Mouse (Mus musculus): ENCODE data around the gene Sec63.
A peak's percentile ranks its signal among the peaks of the same experiment; 100 is the strongest.

Gene Sec63

GRCm38 (mm10) chr10:42760999-42761900 lies at the start of gene Sec63:
Sec63 (plus strand) TSS chr10:42761496.
- peak; percentile 99 for DNase-seq

DNA sequence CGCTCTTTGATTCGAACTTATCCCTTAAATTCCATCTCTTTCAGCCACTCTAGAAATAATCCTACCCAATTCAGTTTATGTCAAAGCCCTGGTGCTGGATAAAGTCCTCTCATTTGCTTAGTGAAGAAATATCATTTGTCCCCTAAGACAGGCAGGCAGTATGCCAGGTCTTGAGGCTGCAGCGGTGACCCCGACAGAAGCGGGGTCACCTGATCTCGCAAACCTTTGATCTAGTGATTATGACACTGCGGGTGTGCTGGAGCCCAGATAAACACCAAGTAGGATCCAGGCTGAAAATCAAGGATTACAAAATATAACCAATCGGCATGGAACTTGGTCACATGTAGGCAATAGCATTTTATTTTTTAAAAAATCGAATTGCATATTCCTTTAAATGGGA lies 46.6 kb upstream of the Sec63 start:
- DNase-seq, result peak in 1 of 2 experiments; percentile 13

GRCm38 (mm10) chr10:42715366-42716035 lies 45.8 kb upstream of the Sec63 start:
- DNase-seq, result no peak

GRCm38 (mm10) chr10:42722116-42722515 lies 39.2 kb upstream of the Sec63 start:
- DNase-seq, result no peak

GRCm38 (mm10) chr10:42723275-42724232 lies 37.7 kb upstream of the Sec63 start:
- no peak for DNase-seq

GRCm38 (mm10) chr10:42729607-42730006 lies 31.7 kb upstream of the Sec63 start:
- no peak for DNase-seq

DNA sequence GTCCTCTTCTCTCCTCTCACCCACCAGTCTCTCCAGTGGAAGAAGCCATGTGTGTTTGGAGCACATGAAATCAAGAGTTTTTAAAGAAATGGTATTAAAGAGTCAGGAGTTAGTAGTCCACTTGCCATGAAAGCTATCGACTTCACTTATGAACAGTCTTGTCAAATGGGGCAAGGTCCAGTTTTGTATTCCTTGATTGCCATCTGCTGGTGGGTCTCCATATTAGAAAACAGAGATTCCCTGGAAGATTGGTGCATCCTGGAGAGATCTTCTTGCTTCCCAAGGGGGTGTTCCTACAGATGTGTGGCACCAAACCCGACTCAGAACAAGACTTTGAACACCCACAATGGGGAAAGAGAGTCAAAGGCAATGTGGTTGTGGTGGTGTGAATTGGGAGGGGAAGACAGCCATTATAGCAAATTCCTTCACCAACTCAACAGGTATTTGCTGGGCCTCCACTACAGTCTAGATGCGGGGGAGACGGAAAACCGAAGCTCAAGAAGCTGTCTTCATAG lies 26.7 kb upstream of the Sec63 start:
- peak; percentile 61 to 72 for DNase-seq

- no peak for DNase-seq
Measured at GRCm38 (mm10) chr10:42751813-42752212, 9.5 kb upstream of the Sec63 start.

- no peak for DNase-seq
Measured at GRCm38 (mm10) chr10:42754341-42754740, 7.0 kb upstream of the Sec63 start.

- DNase-seq, result no peak
Measured at GRCm38 (mm10) chr10:42759741-42760140, 1.6 kb upstream of the Sec63 start.

DNA sequence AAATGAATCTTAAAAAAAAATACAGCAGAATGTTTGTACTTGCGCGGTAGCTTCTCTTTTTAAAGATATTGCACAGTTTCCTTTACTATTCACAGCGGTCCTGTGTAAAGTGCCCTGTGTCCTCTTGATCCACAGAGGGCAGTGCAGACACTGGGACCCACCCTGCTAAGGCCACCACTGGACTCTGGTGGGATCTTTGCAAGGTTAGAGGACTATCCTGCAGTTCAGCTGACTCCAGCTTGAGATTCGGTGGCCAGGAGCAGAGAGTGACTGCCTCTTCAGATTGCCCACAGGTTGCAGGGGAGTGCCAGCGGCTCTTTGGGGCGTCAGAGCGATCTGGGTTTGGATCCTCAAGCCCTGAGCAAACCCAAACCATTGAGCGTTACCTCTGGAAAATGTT lies 967 bp upstream of the Sec63 start:
- peak; percentile 11 to 15 for DNase-seq

- DNase-seq, result peak; percentile 64 to 73
Measured at GRCm38 (mm10) chr10:42761901-42762669, 789 bp downstream of the Sec63 start.

GRCm38 (mm10) chr10:42762670-42763058 lies 1.4 kb downstream of the Sec63 start:
- no peak for DNase-seq

DNA sequence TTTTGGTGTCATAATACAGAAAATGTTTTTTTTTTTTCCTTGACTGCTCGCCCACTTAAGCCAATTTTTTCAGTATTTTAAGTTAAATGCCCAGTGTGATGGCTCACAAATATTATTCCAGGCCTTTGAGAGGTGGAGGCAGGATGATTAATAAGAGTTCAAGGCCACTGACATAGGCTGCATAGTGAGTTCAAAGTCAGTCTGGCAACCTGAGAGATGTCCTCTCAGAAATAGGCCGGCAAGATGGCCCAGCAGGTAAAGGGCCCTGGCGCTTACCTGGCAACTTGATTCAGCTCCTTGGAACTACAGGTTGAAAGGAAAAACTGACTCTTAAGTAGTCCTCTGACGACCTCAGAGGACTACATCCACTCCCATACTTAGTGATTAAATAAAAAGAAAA lies 1.9 kb downstream of the Sec63 start:
- no peak for DNase-seq

DNA sequence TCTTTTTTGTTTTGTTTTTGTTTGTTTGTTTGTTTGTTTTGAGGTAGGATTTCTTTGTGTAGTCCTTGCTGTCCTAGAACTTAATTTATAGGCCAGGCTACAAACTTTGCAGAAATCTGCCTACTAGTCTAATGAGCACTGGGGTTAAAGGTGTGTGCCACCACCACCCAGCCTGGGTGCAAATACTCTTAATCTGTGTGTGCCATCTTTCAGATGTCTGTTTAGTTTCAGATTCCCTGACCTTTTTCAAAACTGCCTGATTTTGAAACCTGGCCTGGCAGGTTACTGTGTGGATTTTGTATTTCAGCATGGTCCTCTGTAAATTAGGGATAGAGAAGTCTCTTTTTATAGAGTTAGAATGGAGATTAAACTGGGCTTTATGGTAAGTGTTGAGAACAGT lies 4.0 kb downstream of the Sec63 start:
- DNase-seq, result no peak

DNA sequence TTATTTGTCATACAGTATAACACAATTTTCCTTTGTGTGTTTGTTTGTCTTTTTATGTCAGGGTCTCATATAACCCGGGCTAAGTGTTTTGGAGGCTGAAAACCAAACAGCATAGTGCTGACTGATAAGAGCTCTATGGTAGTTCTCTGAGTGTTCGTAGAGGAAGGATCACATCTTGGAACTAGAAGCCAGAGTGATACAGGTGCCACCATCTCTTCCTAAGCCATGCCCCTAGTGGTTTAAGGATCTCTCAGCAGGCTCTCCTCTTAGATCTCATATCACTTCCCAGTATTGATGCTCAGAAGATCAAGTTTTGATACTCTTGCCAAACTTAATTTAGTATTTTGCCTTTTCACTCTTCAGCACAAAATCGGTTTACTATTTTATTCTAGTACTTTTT lies 14.2 kb downstream of the Sec63 start:
- no peak for DNase-seq

DNA sequence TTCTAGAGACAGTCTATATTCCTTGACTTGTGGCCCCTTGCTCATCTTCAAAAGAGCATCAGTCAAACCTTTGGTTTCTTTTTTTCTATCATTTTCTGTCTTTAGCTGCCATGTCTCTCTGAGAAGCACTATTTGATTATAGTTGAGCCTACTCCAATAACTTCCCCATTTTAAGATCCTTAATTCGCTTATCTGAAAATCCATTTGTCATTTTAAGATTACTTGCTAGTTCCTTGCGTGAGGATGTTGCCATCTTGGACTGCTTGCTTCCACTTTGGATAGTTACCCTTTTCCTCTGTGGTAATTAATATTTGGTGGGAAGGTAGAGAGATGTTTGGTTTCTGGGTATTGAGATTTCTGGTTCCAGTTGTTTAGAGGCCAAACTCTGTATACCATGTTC lies 19.5 kb downstream of the Sec63 start:
- DNase-seq, result no peak

DNA sequence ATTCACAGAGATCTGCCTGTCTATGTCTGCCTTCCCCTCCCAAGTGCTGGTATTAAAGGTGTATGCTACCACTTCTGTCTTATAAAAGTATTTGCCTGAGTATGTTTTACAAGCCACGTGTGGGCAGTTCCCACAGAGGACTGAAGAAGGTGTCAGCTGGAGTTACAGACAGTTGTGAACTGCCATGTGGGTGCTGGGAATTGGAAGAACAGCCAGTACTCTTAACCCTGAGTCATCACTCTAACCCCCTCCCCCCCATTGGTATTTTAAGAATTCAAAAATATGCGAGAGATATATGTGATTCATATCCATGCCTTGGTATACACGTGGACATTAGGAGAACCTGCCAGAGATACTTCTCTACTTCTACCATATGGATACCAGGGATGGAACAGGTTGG lies 20.4 kb downstream of the Sec63 start:
- no peak for DNase-seq

DNA sequence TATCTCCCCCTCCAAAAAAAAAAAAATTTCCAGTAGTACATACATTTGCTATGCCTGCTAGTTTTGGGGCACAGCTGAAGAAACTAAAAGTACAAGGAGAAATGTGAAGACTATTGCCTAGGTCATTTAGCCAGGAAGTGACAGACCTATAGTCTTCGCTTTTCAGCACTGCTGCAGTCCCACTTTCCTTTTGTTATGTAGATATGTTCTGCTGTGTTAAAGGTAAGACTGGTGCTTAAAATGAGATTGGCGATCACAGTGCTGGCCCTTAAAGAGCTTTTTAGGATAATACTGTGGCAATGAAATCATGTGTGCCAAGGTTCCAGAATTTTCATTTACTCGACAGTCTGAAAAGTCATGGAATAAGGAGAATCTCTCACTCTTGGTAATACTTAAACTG lies 39.6 kb downstream of the Sec63 start:
- no peak for DNase-seq

- DNase-seq, result no peak
Measured at GRCm38 (mm10) chr10:42825923-42826322, 64.6 kb downstream of the Sec63 start.

DNA sequence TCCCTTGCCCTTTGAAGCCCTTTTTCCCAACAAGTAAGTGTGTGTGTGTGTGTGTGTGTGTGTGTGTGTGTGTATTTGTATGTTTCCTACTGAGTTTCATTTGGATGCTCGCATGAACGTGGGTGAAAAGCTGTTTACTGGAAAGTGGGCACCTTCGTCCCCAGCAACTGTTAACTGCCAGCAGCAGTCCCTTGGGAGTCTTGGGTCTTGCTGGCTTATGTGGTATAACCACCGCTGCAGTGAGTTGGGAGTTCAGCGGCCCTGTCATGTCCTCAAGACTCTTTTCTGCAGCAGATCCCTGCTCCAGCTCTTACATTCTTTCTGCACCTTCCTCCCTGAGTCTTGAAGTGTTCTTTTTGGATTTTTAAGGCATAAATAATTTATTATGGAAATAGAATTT lies 65.9 kb downstream of the Sec63 start:
- DNase-seq, result peak in 1 of 2 experiments; percentile 17

GRCm38 (mm10) chr10:42830007-42830406 lies 68.7 kb downstream of the Sec63 start:
- DNase-seq, result no peak
